Mouse (Mus musculus): Measurements from ENCODE around the gene 4930402H24Rik.

DNA sequence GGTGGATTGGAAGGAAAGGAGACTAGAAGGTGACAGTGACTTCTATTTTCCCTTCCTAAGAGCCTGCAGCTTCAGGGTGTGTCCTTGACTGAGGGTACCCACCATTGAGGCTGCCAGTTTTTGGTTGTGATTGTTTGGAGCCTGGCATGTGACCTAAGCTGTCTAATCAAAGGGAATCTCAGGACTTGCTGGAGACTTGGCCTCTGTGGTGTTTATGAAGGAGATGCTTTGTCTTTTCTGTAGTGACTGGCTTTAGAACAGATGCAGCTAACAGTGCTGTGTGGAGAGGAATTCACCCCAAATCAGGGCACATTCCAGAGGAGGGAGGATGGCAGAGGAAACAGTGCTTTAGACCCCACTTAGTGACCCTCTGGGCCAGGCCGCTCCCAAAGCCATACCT lies 8.7 kb upstream of the 4930402H24Rik start:
- TF ChIP-seq POLR2A (IDR thresholded peaks at IDR 0.05; ENCODE audit: low read depth, low read length) (no peak), CTCF (IDR thresholded peaks at IDR 0.05; ENCODE audit: extremely low read depth, insufficient read length, insufficient replicate concordance, low read depth, low read length) (no peak)
